Mouse (Mus musculus): ENCODE data around the gene Timp1. TPM values are rescaled to one million over a fixed set of nuclear protein-coding genes. Genes with fewer than 3 reads are reported as not detected.

Gene Timp1
- polyA plus RNA-seq, 1 experiment from 2014 or later: 19.3 TPM

DNA sequence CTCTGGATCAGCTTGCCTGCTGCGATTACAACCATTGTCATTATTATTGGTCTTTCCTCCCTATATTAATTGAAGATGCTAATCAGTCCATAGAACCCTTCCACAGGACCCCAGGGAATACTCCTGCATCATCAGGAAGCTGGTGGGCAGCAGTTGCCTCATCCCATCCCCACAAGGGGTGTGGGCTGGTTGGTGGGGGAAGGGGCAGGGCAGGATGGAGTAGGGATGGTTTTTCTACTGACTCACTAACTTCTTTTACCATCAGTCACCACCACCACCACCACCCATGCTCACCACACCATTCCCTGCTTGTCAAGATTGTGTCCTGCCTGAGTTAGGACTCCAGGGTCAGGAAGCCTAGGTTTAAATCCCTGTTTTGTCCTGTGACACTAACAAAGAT lies 763 bp upstream of the Timp1 start:
- H3K4me2 ChIP-seq: no peak overlapping the region
- no peak for ATAC-seq (ENCODE audit: insufficient read depth, low FRiP score, low read depth)
- H3K36me3 ChIP-seq: no peaks in the 10 kb centered on the region
- H3K9ac ChIP-seq: no peak overlapping the region
- H3K9me3 ChIP-seq: no peaks in the 10 kb centered on the region
- H3K4me1 ChIP-seq: no peaks in the 10 kb centered on the region
- no peak overlapping the region for H3K27ac ChIP-seq
- WGBS: 76% methylated on average over 1 of the region's 1 CpGs
- no peaks in the 10 kb centered on the region for H3K27me3 ChIP-seq (replicated peaks)
- H3K4me3 ChIP-seq (replicated peaks): no peak overlapping the region

DNA sequence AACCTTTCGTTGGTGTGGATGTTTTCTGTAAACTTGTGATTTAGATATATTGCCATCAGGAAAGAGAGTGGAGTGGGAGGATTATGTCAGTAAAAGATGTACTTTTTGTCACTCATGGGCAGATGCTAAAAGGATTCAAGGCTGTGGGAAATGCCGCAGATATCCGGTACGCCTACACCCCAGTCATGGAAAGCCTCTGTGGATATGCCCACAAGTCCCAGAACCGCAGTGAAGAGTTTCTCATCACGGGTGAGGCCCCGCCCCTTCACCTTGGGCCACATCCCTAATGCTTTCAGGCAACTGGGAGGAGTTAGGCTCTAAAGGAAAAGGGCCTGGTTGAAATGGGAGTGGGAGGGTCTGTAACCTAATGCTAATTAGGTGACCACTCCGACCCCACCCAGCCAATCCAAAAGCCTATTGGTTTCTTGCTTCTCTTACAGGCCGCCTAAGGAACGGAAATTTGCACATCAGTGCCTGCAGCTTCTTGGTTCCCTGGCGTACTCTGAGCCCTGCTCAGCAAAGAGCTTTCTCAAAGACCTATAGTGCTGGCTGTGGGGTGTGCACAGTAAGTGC lies 3.0 kb downstream of the Timp1 start:
- ATAC-seq (ENCODE audit: insufficient read depth, low FRiP score, low read depth): no peak
- Histone ChIP-seq H3K9me3 (no peaks in the 10 kb centered on the region), H3K4me3 (replicated peaks) (no peak overlapping the region), H3K27ac (no peak overlapping the region), H3K36me3 (no peaks in the 10 kb centered on the region), H3K4me1 (no peaks in the 10 kb centered on the region), H3K4me2 (no peak overlapping the region), H3K9ac (no peak overlapping the region), H3K27me3 (replicated peaks) (no peaks in the 10 kb centered on the region)
- WGBS: 33% methylated on average over 11 of the region's 11 CpGs

- no peaks in the 10 kb centered on the region for H3K27me3 ChIP-seq (replicated peaks)
- H3K4me1 ChIP-seq: no peaks in the 10 kb centered on the region
- H3K4me3 ChIP-seq (replicated peaks): no peak overlapping the region
- no peaks in the 10 kb centered on the region for H3K9me3 ChIP-seq
- 64% methylated on average over 3 of the region's 3 CpGs for WGBS
- ATAC-seq (ENCODE audit: insufficient read depth, low FRiP score, low read depth): no peak
- H3K36me3 ChIP-seq: no peaks in the 10 kb centered on the region
- no peak overlapping the region for H3K27ac ChIP-seq
- H3K9ac ChIP-seq: no peak overlapping the region
- H3K4me2 ChIP-seq: no peak overlapping the region
Observed at GRCm38 (mm10) chrX:20875241-20875640, 5.3 kb downstream of the Timp1 start.

DNA sequence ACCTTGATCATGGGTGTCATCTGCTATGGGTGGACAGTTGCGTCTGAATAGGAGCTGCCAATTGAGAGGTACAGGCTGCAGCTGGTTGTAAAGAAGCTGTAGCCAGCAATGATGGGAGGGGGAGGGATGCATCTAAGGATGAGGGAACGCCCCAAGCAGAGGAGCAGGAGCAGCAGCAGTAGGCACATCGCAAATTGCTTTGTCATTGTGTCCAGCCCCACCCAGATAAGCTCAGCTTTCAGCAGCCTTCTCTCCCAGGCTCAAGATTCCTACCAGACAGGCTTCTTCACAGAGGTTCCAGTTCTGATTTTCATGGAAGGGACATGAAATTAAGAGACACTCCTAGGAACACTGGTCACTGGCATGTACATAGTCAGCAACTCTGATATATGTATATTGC lies 40.1 kb downstream of the Timp1 start:
- no peaks in the 10 kb centered on the region for H3K36me3 ChIP-seq
- H3K9ac ChIP-seq: no peak overlapping the region
- no peak for ATAC-seq (ENCODE audit: insufficient read depth, low FRiP score, low read depth)
- H3K27me3 ChIP-seq (replicated peaks): no peaks in the 10 kb centered on the region
- H3K4me3 ChIP-seq (replicated peaks): no peak overlapping the region
- H3K27ac ChIP-seq: no peak overlapping the region
- no peaks in the 10 kb centered on the region for H3K9me3 ChIP-seq
- no peaks in the 10 kb centered on the region for H3K4me1 ChIP-seq
- H3K4me2 ChIP-seq: no peak overlapping the region
- 33% methylated on average over 3 of the region's 3 CpGs for WGBS

DNA sequence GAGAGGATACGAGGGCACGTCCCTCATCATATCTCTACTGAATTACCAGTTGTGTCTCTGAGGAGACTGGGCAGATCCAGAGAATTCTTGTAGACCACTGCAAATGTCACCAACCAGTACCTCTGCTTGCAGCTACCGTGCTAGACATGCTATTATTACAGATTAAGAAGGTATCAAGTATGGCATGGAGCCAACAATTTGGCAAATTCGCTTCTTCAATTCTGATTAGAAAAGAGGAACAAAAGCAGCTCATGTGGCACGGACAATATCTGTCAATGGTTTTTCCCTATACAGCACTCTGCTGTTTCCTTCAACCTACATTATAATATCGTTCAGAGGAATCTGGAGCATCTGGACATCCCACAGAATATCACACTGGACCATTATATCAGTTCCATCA lies 43.8 kb downstream of the Timp1 start:
- no peak for ATAC-seq (ENCODE audit: insufficient read depth, low FRiP score, low read depth)
- 82% methylated on average over 6 of the region's 6 CpGs for WGBS

GRCm38 (mm10) chrX:20915075-20915474 lies 45.1 kb downstream of the Timp1 start:
- ATAC-seq (ENCODE audit: insufficient read depth, low FRiP score, low read depth): no peak
- H3K4me3 ChIP-seq (replicated peaks): no peak overlapping the region
- no peak overlapping the region for H3K4me2 ChIP-seq
- H3K27me3 ChIP-seq (replicated peaks): no peaks in the 10 kb centered on the region
- H3K9ac ChIP-seq: no peak overlapping the region
- no peaks in the 10 kb centered on the region for H3K9me3 ChIP-seq
- no peaks in the 10 kb centered on the region for H3K36me3 ChIP-seq
- H3K4me1 ChIP-seq: no peaks in the 10 kb centered on the region
- no peak overlapping the region for H3K27ac ChIP-seq

More for the DNA sequence above, 43.8 kb downstream of the Timp1 start:
- Histone ChIP-seq H3K9ac (no peak overlapping the region), H3K4me2 (no peak overlapping the region), H3K9me3 (no peaks in the 10 kb centered on the region), H3K27me3 (replicated peaks) (no peaks in the 10 kb centered on the region), H3K4me3 (replicated peaks) (no peak overlapping the region), H3K27ac (no peak overlapping the region), H3K4me1 (no peaks in the 10 kb centered on the region), H3K36me3 (no peaks in the 10 kb centered on the region)

DNA sequence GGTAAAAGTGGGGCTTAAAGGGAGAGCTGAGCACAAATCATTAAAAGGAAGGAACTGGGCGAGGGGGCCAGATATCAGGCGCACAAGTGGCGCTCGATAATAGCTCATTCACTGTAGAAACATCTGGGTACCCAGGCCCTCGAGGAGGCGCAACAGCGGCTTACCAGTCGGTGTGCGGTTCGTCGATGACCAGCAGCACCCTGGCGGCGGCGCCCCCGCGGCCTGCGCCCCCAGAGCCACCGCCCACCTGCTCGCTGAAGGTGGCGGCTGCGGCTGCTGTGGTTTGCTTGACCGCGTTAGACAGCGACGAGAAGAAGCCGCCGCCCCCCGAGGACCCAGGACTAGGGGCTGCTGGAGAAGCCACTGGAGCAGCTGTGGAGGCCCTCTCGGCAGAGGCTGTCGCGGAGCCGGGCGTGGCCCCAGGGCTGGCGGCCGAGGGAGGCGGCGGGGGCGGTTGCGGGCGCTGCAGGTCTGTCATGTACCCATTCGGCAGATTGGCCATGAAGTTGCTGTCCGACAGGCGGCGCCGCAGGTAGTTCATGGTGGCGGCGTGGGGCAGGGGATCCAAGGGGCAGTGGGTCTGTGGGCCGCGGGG lies 50.4 kb downstream of the Timp1 start:
- Histone ChIP-seq H3K9me3 (no peaks in the 10 kb centered on the region), H3K4me2 (peak overlapping the region; percentile 84), H3K27me3 (replicated peaks) (no peaks in the 10 kb centered on the region), H3K36me3 (no peaks in the 10 kb centered on the region), H3K27ac (no peak overlapping the region), H3K9ac (no peak overlapping the region), H3K4me1 (no peaks in the 10 kb centered on the region), H3K4me3 (replicated peaks) (peak overlapping the region; percentile 43)
- 20% methylated on average over 39 of the region's 49 CpGs for WGBS
- peak; percentile 7; the same call in 1 of the 2 replicates for ATAC-seq (ENCODE audit: insufficient read depth, low FRiP score, low read depth)

DNA sequence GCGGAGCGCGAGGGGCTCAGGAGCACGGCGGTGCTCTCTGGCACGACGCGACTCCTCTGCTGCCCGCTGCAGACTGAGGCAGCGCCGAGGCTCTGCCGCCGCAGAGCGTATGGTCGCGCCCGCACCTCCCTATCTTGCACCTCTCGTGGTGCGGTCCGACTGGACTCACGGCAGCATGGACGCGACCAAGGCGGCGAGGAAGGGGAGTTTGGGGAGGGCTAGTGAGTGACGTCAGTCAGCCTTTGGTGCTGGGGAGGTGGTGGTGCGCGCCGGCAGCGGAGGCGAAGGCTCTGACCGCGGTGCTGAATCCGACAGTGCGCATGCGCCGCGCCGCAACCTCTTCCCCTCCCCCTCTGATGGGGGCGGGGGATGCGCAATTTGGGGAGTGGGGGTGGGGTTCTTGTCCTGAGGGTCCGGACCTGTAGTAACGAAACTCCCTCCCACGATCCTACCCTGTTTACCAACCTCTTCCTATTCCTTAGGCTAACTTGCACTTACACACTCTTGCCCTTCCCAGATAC lies 50.9 kb downstream of the Timp1 start, which contains the start of gene Syn1:
Syn1 (minus strand) TSS at position 161 of the 521 bp plus-strand sequence.
- Histone ChIP-seq H3K9ac (no peak within 1 kb of the TSS), H3K4me3 (replicated peaks) (peak within 1 kb of the TSS; percentile 43), H3K27me3 (replicated peaks) (no peaks in the 10 kb centered on the region), H3K9me3 (no peaks in the 10 kb centered on the region), H3K4me2 (peak within 1 kb of the TSS; percentile 84), H3K36me3 (no peaks in the 10 kb centered on the region), H3K27ac (no peak within 1 kb of the TSS), H3K4me1 (no peaks in the 10 kb centered on the region)
- ATAC-seq (ENCODE audit: insufficient read depth, low FRiP score, low read depth): peak; percentile 92
- 17% methylated on average over 42 of the region's 44 CpGs for WGBS

- Histone ChIP-seq H3K4me3 (replicated peaks) (no peak overlapping the region), H3K9ac (no peak overlapping the region), H3K27ac (no peak overlapping the region), H3K4me2 (peak overlapping the region; percentile 84), H3K27me3 (replicated peaks) (no peaks in the 10 kb centered on the region), H3K4me1 (no peaks in the 10 kb centered on the region), H3K36me3 (no peaks in the 10 kb centered on the region), H3K9me3 (no peaks in the 10 kb centered on the region)
- 51% methylated on average over 5 of the region's 5 CpGs for WGBS
- ATAC-seq (ENCODE audit: insufficient read depth, low FRiP score, low read depth): no peak
Observed at GRCm38 (mm10) chrX:20921366-20921765, 51.4 kb downstream of the Timp1 start.

DNA sequence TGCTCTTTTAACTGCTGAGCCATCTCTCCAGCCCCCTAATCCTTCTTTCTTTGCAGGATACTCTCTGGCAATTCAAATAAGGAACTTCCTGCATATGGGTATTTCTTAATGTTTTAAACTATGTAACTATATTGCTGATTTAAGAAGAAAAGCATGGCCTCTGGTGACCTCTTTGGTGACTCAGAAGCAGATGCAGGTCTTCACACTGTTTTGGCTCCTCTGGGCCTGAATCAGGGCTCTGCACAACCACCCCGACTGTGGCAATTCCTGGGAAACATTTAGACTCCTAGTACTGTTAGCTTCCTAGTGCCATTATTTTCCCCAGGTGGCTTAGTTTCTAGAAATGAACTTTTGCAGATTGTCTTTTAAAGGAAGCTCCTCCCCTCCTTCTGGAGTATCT lies 53.5 kb downstream of the Timp1 start:
- 57% methylated on average over 1 of the region's 1 CpGs for WGBS
- ATAC-seq (ENCODE audit: insufficient read depth, low FRiP score, low read depth): no peak
- Histone ChIP-seq H3K27me3 (replicated peaks) (no peaks in the 10 kb centered on the region), H3K4me2 (no peak overlapping the region), H3K4me1 (no peaks in the 10 kb centered on the region), H3K9me3 (no peaks in the 10 kb centered on the region), H3K36me3 (no peaks in the 10 kb centered on the region), H3K9ac (no peak overlapping the region), H3K27ac (no peak overlapping the region), H3K4me3 (replicated peaks) (no peak overlapping the region)

Data from stomach, embryonic 15.5 days (tissue).